Mouse (Mus musculus) thymus, adult 18-20 months (tissue): Measurements from ENCODE around the gene Rnf212b.
A peak's percentile ranks its signal among the peaks of the same experiment; 100 is the strongest.
"Not testable (repeated sequence)": the region's sequence is repeated elsewhere in the genome, so short reads cannot be mapped to it uniquely, and the experiment has no call there.

ENCODE experiments used
- DNase-seq, 2 experiments: peaks; one replicate each; pipeline ENCODE4 v3.0.0; 2022; ENCODE audit warnings: mixed read lengths in 2 of 2

The Rnf212b gene

DNA sequence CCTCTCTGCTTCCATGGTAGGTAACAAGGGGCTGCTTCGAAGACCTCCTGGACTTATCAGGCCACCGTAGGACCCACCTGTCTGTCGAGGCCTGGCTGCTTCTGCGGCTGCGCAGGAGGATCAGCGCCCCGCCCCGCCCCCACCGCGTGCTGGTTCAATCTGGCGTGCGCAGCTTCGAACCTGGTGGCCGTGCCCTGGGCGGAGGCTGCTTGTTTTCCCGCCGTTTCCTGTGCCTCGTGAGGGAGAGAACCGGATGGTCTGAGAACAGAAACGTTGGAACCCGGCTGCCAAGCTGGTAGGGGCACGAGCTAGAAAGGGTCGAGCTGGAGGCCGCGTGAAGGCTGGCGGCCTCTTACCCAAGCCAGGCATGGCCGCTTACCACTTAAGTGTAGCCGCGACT is at the start of gene Rnf212b:
TSS of gene Rnf212b (plus strand) at position 151 of the 400 bp plus-strand sequence.
- DNase-seq = no peak

DNA sequence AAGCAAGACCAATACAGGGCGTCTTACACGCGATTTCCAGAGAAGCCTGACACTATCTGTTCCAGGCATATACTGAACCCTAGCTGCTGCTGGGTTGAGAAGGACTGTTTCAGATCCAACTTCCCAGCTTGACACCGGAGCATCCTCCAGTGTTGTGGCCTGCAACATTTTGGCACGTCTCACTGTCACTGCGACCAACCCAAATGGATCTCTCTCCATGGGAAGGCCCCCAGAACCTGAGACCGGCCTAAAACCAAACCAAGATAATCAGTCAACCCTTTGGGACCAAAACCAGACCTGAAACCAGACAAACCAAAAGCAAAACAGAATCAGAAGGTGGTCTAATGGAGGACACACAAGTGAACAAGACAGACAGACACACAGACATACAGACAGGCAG is 47.0 kb upstream of the Rnf212b start:
- not testable (repeated sequence) for DNase-seq

DNA sequence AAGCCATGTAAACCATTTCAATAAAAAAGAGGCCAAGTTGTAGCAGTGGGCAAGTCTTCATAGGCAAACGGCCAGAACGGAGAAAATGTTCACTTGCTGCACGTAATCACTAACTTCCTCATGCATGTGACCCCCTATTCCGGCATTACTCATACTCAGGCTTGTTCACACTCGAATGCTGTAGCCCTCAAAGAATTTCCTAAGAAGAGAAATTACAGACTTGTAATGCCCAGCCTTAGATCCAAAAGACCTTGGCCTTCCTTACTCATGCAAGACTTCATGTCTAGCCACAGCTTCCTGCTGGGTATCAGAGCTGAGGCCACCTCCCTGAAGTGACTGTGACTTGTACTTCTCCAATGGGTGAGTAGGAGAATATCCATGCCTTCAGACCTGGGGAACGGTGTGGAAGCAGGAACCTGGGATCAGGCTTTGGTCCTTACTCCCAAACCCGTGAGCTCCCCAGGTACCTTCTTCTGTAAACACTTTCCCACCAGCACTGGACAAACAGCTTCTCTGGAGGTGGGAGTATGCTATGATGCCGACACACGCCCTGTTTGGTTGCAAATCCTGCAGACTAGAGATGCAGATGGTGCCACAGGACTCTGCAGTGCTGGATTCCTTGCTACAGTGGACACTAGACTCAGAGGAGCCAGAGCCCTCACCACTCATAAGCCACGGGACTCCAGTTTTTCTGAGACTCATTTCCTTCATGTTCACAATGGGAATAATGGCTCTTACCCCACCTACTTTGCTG is 45.5 kb upstream of the Rnf212b start:
- DNase-seq = no peak

DNA sequence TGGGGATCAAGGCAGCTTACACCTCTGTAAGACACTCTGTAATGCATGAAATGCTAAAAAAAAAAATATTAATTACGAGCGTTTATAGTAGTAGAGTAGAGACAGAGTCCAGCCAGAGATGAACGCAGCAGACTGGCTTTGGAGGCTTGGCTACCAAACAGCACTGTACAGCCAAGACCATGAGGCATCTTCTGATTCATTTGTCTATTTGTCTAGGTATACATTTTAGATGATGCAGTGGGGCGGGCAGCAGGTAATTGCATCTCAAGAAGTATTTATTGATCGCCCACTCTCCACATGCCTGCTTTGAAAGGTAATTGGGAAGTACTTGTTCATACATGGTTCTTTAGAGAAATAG is 44.9 kb upstream of the Rnf212b start:
- DNase-seq = no peak

DNA sequence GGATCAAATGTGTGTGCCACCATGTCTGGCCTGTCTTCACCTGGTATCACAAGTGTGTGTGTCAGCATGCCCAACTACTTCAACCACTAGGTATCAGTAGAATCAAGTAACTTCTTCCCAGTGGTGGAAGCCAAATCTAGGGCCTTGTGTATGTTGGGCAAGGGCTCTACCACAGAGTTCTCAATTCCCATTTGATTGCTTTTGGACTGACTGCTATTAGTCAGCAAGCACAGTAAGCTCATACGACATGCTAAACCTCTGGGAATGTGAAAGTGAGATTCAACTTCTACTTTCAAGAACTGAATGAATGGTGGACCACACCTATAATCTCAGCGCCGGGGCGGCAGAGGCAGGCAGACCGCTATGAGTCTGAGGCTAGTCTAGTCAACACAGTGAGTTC is 43.6 kb upstream of the Rnf212b start:
- DNase-seq = no peak

DNA sequence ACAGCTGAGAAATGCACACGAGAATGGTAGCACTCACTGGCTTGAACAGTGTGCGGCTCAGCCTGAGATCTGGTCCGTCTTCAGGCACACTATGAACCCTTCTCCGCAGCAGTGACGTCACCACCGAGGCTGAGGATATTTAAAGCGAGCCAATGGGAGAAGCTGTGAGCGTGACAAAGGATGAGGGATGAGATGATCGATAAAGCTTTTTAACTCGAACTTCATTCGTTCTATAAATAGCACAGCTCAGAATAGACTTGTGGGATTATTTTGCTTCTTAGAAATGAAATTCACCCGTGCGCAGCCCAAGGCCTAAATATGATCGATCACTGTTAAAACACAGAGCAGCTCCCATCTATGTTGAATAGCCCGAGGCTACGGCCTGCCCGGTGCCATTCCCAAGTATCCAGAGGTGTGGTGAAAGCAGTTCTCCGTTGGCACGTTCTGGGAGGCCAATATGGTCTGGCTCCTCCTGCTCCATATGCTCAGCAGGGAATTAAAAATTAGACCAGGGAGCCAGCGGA is 41.5 kb upstream of the Rnf212b start:
- no peak for DNase-seq

DNA sequence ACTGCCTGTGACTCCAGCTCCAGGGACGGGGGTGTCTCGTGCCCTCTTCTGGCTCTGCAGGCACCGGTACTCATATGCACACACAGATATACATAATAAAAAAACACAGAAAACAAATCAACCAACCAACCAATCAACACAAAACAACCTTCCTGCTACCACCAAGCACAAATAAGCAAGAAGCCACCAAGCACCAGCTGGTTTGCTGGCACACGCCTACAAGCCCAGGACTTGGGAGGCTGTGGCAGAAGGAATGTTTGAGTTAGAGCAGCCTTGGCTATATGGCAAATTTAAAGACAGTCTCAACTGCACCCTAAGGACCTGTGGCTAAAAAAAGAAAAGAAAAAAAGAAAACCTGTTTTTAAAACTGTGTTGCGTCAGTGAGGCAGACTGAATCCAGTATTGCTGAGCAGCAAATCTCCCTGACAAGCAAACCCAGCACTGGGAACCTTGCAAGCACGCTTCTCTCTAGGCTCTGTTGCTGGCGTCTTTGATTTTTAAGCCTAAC is 38.4 kb upstream of the Rnf212b start:
- DNase-seq = no peak

DNA sequence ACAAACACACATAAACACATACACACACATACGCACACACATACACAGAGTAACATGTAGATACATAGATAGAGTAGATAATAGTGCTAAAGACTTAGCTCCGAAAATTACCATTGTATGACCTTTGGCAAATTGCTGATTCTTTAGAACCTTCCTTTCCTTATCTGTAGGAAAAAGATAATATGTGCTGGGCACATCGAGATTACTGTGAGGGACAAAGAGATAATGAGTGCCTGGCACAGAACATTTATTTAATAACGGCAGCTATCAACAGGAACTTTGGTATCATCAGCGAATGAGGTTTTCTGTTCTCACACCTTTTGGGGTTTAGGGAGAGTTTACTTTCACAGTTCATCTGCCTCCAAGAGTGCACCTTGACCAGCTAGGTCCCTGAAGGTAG is 37.2 kb upstream of the Rnf212b start:
- no peak for DNase-seq

DNA sequence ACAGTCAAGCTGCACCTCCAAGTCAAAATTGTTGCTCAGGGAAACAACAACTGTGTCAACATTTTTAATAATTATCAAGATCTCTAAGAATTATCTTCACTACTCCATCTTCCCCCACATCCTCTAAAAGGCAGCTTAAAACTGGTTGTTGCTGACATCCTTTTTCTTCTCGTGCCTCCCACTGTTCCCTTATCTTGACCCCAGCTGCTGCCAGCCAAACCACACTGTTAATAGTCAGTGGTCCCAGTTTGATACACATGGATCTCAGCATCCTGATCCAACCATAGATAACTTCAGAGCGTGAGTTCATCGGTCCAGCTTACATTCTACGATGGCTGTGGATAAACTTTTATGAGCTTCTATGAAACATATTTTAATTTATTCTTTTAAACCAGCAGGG is 36.0 kb upstream of the Rnf212b start:
- DNase-seq = no peak

DNA sequence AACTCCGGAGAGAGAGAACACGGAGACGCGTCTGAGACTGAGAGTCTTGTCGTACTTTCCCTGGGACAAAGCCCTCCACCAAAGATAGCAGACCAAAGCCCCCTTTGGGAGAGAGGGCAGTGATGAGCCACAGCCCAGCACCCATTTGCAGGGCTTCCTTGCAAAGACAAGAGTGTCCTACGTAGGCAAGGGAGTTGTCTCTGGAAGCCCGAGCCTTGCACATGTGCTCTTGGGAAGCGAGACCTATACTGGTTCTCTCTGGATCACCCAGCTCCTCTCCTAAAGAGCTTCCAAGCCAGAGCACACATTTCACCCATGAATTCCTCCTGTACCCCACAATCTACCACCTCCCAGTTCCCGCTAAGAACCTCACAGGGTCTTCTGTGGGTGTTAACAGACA is 33.9 kb upstream of the Rnf212b start:
- no peak for DNase-seq

DNA sequence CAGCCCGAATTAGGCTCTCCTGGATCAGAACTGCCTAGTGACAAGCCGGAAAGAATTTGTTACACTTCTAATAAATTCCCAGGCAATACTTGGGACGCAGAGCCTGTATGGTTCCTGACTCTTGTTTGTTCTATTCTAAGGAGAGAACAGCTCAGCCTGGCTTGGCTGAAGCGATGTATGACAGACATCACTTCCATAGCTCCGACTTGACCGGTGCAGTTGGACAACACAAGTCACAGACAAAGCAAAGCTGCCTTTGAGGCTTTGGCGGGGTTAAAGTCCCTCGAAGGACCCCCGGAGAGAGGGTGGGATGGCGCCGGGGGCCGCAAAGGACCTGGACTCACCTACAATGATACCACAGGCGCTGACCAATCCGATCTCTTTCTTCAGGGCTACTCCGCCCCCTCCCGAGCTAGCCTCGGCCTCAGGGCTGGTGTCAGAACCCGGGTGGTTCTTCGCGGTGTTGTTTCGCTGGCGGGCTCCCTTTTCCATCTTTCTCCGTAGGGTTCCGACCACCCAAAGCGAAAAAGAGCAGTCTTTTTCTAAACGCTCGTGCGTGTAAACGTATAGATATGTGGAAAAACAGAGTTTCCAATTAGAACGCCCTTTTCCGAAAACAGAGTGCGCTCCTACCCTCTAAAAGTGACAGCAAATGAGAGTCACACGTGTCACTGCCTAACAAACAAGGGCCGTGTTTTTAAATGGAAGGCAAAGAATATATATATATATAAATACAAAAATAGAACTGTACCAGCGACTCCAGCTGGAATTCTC is 32.9 kb upstream of the Rnf212b start:
- no peak for DNase-seq

DNA sequence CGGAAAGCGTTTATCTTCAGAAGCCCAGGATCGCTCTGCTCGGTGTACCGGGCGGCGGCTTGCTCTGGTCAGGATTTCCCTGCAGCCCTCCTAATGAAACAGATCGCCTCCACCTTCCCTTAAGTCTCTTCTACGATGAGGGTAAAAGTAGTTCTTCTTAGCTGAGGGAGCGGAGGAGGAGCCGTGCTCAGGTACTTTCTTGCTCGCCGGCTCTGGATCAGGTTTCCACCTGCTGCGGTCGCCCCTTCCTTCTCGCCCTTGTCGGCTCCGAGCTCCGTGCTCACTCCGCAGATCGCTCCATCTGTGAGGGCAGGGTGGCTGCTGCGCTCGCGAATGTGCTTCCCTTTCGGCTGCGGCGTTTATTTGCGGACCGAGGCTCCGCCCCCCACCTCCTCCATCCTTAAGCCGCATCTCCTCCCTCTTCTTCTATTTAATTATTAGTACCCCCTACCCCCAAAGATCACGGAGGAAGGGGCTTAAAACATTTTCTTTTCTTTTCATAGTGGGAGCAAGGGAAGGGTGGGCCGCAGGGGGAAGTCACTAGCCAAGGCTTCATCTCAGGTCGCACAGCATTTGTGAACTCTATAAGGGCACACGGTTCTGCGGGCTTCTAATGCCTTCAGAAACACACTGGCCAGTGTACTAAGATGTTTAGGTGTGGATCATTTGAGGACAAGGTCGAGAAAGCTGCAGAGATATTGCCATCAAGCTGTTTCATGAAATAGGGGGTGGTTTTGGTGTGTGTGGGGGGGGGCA is 32.2 kb upstream of the Rnf212b start, which contains the start of gene Slc7a8:
TSS of gene Slc7a8 (minus strand) at position 337 of the 756 bp plus-strand sequence.
- DNase-seq = peak; percentile 30 to 47

DNA sequence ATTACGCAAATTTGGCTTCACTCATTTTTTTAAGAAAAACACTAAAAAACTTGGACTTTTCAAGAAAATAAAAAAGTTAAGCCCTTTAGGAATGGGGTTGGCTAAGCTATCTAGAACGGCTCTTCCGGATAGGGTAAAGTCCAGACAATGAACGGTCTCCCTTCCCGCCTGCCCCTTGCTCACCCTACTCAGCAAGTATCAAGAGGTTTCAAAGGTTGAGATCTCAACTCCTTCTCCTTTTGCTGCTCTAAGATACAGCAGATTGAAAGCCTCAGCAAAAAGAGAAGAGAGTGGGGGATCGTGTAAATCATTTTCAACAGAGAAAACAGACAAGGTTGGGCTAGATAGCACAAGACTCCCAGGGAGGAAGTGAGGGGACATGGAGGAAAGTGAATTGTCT is 31.0 kb upstream of the Rnf212b start:
- no peak for DNase-seq

DNA sequence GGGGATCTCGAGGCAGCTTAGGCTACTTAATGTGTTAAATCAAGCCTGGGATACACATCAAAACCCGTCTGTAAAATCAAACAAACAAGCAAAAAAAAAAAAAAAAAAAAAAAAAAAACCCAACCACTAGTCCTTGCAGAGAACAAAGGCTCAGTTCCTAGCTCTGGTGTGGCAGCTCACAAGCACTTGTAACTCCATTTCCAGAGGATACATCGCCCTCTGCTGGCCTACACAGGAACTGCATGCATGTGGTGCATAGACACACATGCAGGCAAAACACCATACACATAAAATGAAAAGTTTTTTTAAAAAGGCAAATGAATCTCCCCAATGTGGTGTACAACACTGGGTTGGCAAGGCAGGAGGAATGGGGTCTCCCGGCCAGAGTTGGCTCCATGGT is 28.0 kb upstream of the Rnf212b start:
- DNase-seq = peak; percentile 47 to 57

DNA sequence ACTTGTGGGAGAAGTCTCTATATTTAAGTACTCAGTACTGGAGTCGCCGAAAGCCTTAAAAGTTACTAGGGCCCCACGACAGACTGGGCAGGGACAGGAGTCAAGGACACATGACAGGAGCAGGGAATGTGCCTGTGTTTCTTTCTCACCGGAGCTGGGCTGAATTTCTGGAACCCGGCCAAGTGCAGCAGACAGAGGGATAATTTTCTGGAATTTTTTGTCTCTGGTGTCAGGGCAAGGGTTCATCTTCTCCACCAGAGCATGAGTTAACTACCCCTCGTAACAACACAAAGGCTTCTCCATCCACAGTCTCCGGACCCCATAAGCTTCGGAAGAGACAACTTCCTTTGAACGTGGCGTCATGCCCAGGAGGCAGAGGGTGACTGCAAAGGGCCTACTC is 27.5 kb upstream of the Rnf212b start:
- DNase-seq = no peak

DNA sequence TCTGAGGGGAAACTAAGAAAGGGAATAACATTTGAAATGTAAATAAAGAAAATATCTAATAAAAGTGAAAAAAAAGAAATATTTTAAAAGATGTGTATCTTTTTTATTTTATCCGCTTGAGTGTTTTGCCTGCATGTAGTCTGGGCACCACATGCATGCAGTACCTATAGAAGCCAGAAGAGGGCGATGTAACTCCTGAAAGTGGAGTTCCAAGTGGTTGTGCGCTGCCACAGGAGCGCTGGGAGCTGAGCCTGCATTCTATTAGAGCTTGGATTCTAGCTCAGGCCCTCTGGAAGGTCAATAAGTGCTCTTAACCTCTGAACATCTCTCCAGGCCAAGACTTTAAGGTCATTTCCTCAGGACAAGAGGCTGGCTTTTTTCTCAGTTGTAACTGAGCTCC is 26.7 kb upstream of the Rnf212b start:
- no peak for DNase-seq

DNA sequence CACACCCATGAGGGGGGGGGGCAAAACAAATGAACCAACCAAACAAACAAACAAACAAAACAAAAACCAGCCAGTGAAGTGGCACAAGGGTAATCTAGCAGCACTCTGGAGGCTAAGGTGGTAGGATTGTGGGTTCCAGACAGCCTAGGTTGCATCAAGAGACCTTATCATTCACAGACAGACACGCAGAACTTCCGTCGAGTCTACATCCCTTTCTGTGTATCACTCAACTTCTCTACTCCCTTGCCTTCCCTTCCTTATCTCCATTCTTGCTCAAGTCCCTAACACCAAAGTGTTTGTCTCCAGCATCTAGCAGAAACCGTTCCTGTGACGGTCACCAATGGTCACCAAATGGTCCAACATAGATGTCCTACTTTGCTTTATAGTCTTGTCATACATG is 25.7 kb upstream of the Rnf212b start:
- DNase-seq = no peak

DNA sequence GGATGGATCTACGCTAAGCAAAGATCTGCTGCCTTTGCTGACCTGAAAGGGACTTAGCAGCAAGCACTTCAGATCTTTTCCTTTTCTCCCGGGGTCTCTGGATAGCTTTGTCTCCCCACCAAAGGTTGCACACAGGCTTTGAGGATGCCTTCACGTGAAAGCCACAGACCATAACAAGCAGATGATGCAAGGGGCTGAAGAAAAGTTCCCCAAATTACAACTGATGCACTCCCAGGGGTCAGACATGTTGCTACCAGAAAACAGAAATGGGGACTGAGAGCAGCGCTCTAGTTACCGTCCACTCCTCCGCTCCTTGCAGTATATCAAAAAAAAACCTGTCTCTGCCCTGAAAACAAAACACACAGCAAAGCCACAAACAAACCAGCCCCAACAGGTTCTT is 21.8 kb upstream of the Rnf212b start:
- DNase-seq = no peak

DNA sequence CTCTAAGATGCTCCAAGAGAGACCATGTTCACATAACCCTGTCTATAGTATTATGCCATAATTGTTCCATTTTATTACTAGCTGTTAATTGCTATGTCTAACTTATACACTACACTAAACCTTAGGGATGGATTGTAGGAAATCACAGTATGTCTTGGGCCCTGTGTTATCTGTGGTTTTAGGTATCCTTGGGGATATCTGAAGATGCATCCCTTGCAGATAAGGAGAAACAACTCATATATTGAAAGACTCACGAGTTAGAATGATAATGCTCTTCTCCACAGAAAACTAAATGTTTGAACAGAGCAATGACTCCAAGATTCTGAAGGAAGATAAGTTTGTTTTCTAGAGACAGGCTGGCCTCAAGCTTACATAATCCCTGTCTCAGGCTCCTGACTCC is 20.6 kb upstream of the Rnf212b start:
- no peak for DNase-seq

DNA sequence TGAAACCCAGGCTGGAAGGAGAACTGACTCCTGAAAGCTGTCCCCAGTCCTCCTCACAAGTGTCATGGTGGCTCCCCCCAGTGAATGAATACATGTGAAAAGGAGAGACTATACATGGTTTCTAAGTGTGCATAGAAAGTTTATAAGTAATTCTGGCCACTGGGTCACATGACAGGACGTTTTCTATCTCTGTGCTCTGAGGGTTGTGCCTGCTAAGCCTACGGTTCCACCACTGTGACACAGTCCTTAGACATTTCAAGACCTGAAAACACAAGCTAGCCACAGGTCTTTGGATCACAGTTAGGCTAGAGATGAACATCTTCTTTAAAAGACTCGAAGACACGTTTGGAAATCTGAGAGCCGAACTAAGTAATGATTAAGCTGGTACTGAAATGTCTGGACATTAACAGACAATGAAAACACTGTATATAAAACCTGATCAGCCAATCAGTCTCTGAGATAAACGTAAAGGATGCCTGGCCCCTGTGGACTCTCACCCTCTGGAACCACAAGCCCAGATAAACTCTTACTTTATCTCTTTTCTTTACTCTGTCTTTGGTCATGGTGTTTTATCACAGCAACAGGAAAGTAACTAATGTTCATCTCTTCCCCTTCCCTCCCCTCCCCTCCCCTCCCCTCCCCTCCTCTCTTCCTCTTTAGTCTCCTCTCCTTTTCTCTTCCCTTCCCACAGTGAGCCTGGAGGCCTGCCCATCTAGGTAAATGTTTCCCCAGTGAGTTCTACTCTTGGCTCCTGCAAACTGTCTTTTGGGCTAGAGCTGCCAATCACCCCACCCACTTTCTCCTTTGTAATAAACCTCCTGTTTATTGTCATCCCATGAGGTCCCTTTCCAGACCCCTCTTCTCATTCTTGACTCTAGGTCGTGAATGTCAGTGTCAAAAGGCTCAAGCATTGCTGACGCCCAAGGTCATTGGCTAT is 19.8 kb upstream of the Rnf212b start:
- no peak for DNase-seq

DNA sequence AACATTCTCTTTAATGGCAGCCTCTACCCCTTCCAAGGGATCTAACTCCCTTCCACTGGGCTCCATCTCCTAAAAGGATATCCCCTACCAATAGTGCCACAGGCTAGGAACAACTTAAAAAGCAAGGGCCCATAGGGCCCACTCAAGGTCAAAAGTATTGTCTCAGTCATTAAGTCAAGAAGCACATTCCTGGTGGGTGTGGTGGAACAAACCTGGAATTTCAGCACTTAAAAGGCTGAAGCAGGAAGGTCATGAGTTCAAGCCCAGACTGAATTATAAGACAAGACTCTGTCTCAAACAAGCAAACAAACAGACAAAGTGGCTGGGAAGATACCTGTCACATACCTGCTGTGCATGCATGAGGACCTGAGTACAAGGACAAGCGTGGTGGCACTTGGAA is 18.0 kb upstream of the Rnf212b start:
- DNase-seq = no peak

DNA sequence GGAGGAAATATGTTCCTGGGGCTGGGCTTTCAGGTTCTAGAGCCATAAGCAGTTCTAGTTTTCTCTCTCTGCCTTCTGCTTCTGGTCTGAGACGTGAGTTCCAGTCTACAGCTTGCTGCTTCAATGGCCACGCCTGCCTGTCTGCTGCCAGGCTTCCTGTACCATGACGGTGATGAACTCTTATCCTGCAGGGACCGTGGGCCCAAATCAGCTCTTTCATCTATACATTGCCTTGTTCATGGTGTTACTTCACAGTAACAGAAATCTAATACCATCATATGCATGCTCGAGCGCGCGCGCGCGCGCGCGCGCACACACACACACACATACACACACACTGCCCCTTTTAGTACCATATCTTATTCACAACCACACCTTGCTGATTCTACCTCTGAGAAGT is 17.2 kb upstream of the Rnf212b start:
- no peak for DNase-seq
